Mouse (Mus musculus) stomach, embryonic 14.5 days (tissue): ENCODE data around the gene Stac2. TPM values are rescaled to one million over a fixed set of nuclear protein-coding genes. Genes with fewer than 3 reads are reported as not detected.

ENCODE experiments used
- ATAC-seq: fragments of 200-750 bp; cut with Nextera tagmentation; 2 replicates; pipeline ENCODE4 v1.8.0; 2017; ENCODE audit warnings: low read depth, moderate TSS enrichment; ENCODE audit not compliant: insufficient number of reproducible peaks, insufficient read depth, low FRiP score
- H3K27ac ChIP-seq: fragments of 300-500 bp; sonication (generic); 2 replicates; pipeline ENCODE4 v1.5.1; 2014; ENCODE audit warnings: mild to moderate bottlenecking, low read length, moderate library complexity, mixed read lengths
- H3K27me3 ChIP-seq: fragments of 300-500 bp; sonication (generic); 2 replicates; pipeline ENCODE4 v1.6.1; 2014; ENCODE audit warnings: low read length, control low read depth, mixed read lengths; ENCODE audit not compliant: control insufficient read depth, insufficient read depth
- H3K36me3 ChIP-seq: fragments of 300-500 bp; sonication (generic); 2 replicates; pipeline ENCODE4 v1.6.1; 2014; ENCODE audit warnings: mild to moderate bottlenecking, control low read depth, low read length, moderate library complexity, mixed read lengths; ENCODE audit not compliant: control insufficient read depth, insufficient read depth
- H3K4me1 ChIP-seq: fragments of 300-500 bp; sonication (generic); 2 replicates; pipeline ENCODE4 v1.6.1; 2014; ENCODE audit warnings: low read length, control low read depth, mixed read lengths; ENCODE audit not compliant: control insufficient read depth, insufficient read depth
- H3K4me2 ChIP-seq: fragments of 300-500 bp; sonication (generic); replicated peaks from 2 replicates; pipeline ENCODE4 v1.6.1; 2014; ENCODE audit warnings: low read depth, low read length, control low read depth
- H3K4me3 ChIP-seq: fragments of 300-500 bp; sonication (generic); 2 replicates; pipeline ENCODE4 v1.5.1; 2014; ENCODE audit warnings: low read depth, low read length, control low read depth
- H3K9ac ChIP-seq: fragments of 300-500 bp; sonication (generic); replicated peaks from 2 replicates; pipeline ENCODE4 v1.6.1; 2014; ENCODE audit warnings: low read depth, mild to moderate bottlenecking, control low read depth, low read length, moderate library complexity, mixed read lengths
- H3K9me3 ChIP-seq: fragments of 300-500 bp; sonication (generic); 2 replicates; pipeline ENCODE4 v1.6.1; 2016; ENCODE audit warnings: low read depth, low read length, control low read depth; ENCODE audit not compliant: control insufficient read depth
- WGBS: fragments of 180-500 bp; shearing (Covaris S2); extraction: QIAGEN DNeasy Blood & Tissue Kit; methylation state at CpG from one replicate; pipeline ENCODE4 v1.1.7; 2014; 5-methylcytosine and 5-hydroxymethylcytosine counted together
- polyA plus RNA-seq: library from polyadenylated mRNA; unstranded; fragments of >200 nt; fragmentation: Nextera tagmentation; extraction: Ambion mirVana; gene quantifications from 2 replicates; pipeline ENCODE4 v1.2.1, GENCODE M21; 2014

Gene Stac2
- 0.30 and 0.32 TPM in 2 replicates for polyA plus RNA-seq

DNA sequence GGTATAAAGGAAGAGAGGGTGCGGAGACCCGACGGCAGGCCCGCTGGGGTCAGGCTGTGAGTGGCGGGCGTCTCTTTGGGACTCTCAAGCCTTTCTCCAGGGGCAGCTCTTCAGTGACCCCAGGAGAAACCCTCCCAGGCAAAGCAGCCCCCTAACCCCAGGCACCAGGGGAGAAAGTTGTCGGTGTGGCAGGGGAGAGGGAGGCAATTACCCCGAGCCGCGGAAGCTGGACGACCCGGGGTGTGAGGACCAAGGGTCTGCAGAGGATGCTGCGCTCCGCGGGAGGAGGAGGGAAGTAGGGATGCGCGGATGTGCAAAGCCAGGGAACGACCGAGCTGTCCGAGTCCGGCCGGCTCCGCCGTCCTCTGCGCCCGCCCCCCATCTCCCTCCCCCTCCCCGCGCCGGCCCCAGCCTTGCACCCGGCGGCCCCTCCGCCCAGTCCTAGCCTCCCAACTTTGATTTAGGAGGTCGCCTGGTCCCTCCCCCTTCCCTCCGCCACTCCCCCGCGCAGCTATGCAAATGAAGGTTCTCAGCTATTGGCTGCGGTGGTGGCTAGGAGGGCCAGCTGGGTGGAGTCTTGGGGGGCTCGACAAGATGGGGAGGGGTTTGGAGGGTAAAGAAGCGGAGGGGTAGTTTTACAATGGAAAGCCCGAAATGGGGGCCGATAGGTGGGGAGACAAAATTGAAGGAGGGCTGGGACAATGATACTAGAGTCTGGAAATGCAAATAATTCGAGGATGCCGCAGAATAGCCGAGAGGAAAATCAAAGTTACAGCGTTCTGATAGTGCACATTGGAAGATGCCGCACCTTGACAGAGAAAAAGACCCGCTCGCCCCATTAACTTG lies at the start of gene Stac2:
Stac2 (minus strand) TSS at position 474 of the 846 bp plus-strand sequence.
- H3K9me3 ChIP-seq: no peaks in the 10 kb centered on the region
- no peaks in the 10 kb centered on the region for H3K36me3 ChIP-seq
- H3K4me2 ChIP-seq: peak within 1 kb of the TSS; percentile 69
- H3K27me3 ChIP-seq: peaks cover 26% of the 10 kb centered on the region
- H3K4me3 ChIP-seq: peak within 1 kb of the TSS; percentile 35
- H3K27ac ChIP-seq: no peak within 1 kb of the TSS
- peak; percentile 80; the same call in 1 of the 2 replicates for ATAC-seq
- H3K4me1 ChIP-seq: 0 out of 2 replicates have a peak, but pooled peaks cover 8% of the 10 kb centered on the region
- H3K9ac ChIP-seq: peak within 1 kb of the TSS; percentile 25; the same call in 1 of the 2 replicates
- WGBS: 1% methylated on average over 42 of the region's 48 CpGs

DNA sequence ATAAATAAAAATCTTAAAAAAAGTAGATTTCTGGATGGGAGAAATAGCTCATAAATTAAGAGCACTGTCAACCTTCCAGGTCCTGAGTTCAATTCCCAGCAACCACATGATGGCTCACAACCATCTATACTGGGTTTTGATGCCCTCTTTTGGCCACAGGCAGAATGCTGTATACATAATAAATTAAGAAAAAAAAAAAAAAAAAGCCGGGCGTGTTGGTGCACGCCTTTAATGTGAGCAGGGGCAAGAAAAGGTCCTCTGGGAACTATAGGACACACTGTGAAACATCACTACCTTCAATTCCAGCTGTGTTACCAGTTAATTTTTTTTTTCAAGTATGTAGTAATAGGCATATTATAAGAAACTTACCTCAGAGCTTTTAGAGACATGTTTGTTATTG lies 48.1 kb upstream of the Stac2 start:
- Histone ChIP-seq H3K9ac (no peak overlapping the region), H3K27ac (no peak overlapping the region), H3K9me3 (no peaks in the 10 kb centered on the region), H3K4me3 (no peak overlapping the region), H3K27me3 (no peaks in the 10 kb centered on the region), H3K36me3 (peaks cover 30% of the 10 kb centered on the region), H3K4me1 (no peaks in the 10 kb centered on the region), H3K4me2 (no peak overlapping the region)
- 87% methylated on average over 3 of the region's 3 CpGs for WGBS
- no peak for ATAC-seq

DNA sequence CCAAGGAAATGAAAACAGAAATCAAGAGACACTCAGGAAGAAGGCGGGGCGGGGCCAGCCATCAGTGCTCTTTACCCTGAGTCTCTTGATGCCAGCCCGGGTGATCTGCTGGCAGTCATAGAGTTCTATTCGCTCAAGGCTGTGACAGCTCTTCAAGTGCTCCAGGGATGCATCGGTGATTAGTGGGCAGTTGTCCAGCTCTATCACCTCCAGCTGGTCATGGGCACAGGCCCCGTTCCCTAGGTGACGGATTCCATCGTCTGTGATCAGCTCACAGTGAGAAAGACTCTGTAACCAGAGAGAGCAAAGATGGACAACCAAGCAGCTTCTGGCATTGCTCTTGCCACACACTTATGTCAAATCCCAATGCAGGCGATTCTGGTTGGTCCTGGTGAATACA lies 37.3 kb upstream of the Stac2 start:
- 88% methylated on average over 9 of the region's 9 CpGs for WGBS
- Histone ChIP-seq H3K9ac (no peak overlapping the region), H3K4me3 (no peak overlapping the region), H3K4me2 (no peak overlapping the region), H3K27ac (no peak overlapping the region), H3K4me1 (no peaks in the 10 kb centered on the region), H3K36me3 (peaks cover 20% of the 10 kb centered on the region), H3K27me3 (no peaks in the 10 kb centered on the region), H3K9me3 (no peaks in the 10 kb centered on the region)
- ATAC-seq: no peak

DNA sequence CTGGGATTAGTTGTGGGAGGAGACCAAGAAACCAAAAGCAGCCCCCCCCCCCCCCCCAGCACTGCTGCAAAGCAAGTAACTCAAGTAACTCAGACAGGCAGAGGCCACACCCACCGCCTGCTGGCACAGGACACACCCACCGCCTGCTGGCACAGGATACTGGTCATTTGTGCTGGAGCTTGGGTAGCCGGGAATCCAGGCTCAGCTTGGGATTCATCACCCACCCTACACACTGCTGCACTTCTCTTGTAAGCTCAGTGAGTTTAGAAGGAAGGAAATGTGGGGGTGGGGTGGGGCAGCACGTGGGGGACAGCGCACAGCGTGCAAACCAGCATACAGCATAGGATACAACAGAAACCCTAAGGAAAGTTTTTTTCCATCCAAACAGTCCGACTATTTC lies 35.0 kb upstream of the Stac2 start:
- no peaks in the 10 kb centered on the region for H3K27me3 ChIP-seq
- ATAC-seq: no peak
- H3K4me2 ChIP-seq: no peak overlapping the region
- no peak overlapping the region for H3K27ac ChIP-seq
- H3K9ac ChIP-seq: no peak overlapping the region
- H3K4me3 ChIP-seq: no peak overlapping the region
- peaks cover 20% of the 10 kb centered on the region for H3K36me3 ChIP-seq
- 53% methylated on average over 7 of the region's 7 CpGs for WGBS
- H3K9me3 ChIP-seq: no peaks in the 10 kb centered on the region
- no peaks in the 10 kb centered on the region for H3K4me1 ChIP-seq

DNA sequence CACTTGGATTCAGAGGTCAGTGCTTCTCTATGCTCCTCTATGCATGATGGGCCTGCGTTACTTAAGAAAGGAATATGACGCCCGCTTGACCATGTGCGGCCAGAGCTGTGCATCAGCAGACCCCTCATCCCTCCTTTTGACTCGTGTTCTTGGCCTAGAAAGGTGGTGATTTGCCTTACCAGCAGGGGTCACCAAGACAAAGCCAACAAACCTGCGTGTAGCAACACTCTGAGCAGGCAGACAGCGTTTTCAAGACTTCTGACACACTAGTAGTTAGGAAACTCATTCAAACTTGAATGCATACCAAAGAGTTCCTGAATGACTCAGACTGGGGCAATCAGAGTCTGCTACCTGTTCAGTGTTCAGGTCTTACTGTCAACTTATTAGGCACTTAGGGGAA lies 33.3 kb upstream of the Stac2 start:
- no peaks in the 10 kb centered on the region for H3K27me3 ChIP-seq
- no peak for ATAC-seq
- H3K36me3 ChIP-seq: peaks cover 19% of the 10 kb centered on the region
- no peak overlapping the region for H3K4me3 ChIP-seq
- no peaks in the 10 kb centered on the region for H3K9me3 ChIP-seq
- no peak overlapping the region for H3K27ac ChIP-seq
- H3K9ac ChIP-seq: no peak overlapping the region
- H3K4me2 ChIP-seq: no peak overlapping the region
- no peaks in the 10 kb centered on the region for H3K4me1 ChIP-seq
- 72% methylated on average over 7 of the region's 7 CpGs for WGBS

DNA sequence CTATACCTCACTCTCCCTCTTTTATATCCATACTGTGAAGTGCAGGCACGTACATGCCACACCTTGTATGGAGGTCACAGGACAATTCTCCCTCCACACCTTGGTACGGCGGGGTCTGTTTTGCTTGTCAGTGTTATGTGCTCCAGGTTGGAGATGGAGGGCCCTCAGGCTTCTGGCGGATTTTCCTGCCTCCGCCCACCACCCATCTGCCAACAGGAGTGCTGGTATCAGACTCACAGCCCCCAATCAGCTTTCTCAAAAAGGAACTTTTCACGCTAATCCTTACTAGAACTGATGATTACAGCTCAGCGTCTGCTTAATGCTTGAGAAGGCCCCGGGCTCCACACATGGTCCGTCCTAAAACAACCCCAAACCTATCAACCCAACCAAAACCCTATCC lies 32.9 kb upstream of the Stac2 start:
- Histone ChIP-seq H3K36me3 (peaks cover 16% of the 10 kb centered on the region), H3K4me1 (no peaks in the 10 kb centered on the region), H3K4me3 (no peak overlapping the region), H3K9me3 (no peaks in the 10 kb centered on the region), H3K4me2 (no peak overlapping the region), H3K27ac (no peak overlapping the region), H3K27me3 (no peaks in the 10 kb centered on the region), H3K9ac (no peak overlapping the region)
- 92% methylated on average over 9 of the region's 9 CpGs for WGBS
- ATAC-seq: no peak

DNA sequence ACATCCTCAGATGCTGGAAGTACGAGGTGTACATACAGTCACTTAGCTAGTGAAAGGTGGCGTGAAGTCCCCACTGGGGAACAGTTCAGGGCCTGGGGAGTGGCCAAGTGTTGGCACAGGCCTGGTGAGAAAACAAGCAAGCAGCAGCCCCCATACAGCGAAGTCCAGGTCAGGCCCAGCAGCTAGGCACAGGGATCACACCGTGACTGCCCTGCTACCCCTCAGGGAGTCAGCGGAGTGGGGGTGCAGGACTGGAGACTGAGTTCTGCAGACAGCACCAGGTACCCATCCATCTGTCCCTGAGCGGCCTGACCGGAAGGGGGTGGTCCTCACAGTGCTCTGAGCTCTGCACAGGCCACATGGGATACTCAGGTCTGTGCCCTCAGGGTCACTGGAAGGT lies 29.5 kb upstream of the Stac2 start:
- no peak overlapping the region for H3K4me3 ChIP-seq
- no peak for ATAC-seq
- no peak overlapping the region for H3K9ac ChIP-seq
- no peak overlapping the region for H3K27ac ChIP-seq
- H3K4me2 ChIP-seq: no peak overlapping the region
- WGBS: 93% methylated on average over 7 of the region's 7 CpGs
- no peaks in the 10 kb centered on the region for H3K4me1 ChIP-seq
- H3K27me3 ChIP-seq: no peaks in the 10 kb centered on the region
- H3K36me3 ChIP-seq: no peaks in the 10 kb centered on the region; the same call in 1 of the 2 replicates
- H3K9me3 ChIP-seq: no peaks in the 10 kb centered on the region

DNA sequence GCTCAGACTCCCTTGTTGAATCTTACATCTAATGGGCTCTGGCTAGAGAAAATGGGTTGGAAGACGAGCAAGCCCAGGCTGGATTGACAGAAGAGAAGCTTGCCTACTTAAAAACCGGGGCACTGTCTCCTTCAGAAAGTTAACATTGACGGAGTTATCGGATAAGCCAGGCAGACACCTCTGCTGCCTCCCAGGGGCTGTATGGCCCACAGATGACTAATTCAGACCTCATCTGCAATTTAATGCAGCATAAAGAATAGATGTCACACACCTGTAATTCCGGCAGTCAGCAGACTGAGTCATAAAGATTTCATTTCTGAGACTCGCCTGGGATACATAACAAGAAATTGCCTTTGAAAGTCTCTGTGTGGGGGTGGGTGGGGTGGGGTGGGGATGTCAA lies 27.2 kb upstream of the Stac2 start:
- ATAC-seq: no peak
- H3K4me1 ChIP-seq: no peaks in the 10 kb centered on the region
- H3K4me3 ChIP-seq: no peak overlapping the region
- no peaks in the 10 kb centered on the region; the same call in 1 of the 2 replicates for H3K36me3 ChIP-seq
- H3K9ac ChIP-seq: no peak overlapping the region
- 83% methylated on average over 6 of the region's 6 CpGs for WGBS
- H3K9me3 ChIP-seq: no peaks in the 10 kb centered on the region
- H3K27me3 ChIP-seq: no peaks in the 10 kb centered on the region
- H3K4me2 ChIP-seq: no peak overlapping the region
- H3K27ac ChIP-seq: no peak overlapping the region
